Mouse (Mus musculus) adrenal gland, postnatal 36 days (tissue): Measurements from ENCODE around the gene Cfap73. TPM values are rescaled to one million over a fixed set of nuclear protein-coding genes. Genes with fewer than 3 reads are reported as not detected.

Source experiments
- DNase-seq, 2 experiments: peaks; one replicate each; pipeline ENCODE4 v3.0.0; 2021; ENCODE audit warnings: mixed read lengths in 1 of 2
- total RNA-seq, 2 experiments: library from RNA; stranded (reverse); gene quantifications; 2 replicates each; pipeline ENCODE4 v1.2.3; 2021

Cfap73 gene
- total RNA-seq, 2 experiments from 2014 or later: 2.0 TPM; not detected in 1

- DNase-seq: peak in 1 of 2 experiments; percentile 53
These were observed 47.1 kb downstream of the Cfap73 start for GRCm38 (mm10) chr5:120586741-120587615.

GRCm38 (mm10) chr5:120584968-120585367 is 49.1 kb downstream of the Cfap73 start:
- no peak for DNase-seq

DNA sequence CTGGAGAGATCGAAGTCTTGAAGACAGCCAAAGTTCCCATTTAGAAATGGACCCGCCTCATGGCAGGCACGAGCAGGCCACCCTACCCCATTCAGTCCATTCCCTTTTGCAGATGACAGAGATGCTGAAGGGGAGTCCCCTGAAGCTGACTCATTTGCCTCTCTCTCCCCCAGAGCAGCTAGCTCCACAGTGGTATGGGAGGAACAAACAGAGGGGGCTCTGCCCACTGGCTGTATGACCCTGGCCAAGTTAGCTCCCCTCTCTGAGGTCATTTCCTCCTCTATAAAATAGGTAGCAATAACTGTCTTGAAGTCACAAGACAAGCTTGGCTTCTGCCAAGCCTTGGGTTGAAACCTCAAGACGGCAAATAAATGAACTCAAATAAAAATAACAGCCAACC is 50.5 kb downstream of the Cfap73 start:
- DNase-seq: no peak

DNA sequence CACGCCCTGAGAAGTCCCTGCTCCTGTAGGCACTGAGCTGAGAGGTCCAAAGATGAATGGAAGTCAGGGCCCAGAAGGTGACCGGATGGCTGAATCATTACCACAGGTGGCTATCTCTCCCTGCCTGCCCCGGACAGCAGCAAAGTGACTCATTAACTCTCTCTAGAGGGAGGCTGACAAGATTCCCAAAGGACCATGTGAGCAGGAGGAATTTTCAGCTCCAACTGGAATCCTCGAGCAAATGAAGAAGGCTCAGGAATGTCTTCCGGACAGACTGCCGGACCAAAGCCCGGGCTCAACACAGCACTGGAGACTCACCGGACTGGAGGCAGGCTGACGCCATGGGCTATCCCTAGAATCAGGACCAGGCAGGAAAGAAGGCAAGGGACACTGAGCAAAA is 52.0 kb downstream of the Cfap73 start:
- DNase-seq: no peak

DNA sequence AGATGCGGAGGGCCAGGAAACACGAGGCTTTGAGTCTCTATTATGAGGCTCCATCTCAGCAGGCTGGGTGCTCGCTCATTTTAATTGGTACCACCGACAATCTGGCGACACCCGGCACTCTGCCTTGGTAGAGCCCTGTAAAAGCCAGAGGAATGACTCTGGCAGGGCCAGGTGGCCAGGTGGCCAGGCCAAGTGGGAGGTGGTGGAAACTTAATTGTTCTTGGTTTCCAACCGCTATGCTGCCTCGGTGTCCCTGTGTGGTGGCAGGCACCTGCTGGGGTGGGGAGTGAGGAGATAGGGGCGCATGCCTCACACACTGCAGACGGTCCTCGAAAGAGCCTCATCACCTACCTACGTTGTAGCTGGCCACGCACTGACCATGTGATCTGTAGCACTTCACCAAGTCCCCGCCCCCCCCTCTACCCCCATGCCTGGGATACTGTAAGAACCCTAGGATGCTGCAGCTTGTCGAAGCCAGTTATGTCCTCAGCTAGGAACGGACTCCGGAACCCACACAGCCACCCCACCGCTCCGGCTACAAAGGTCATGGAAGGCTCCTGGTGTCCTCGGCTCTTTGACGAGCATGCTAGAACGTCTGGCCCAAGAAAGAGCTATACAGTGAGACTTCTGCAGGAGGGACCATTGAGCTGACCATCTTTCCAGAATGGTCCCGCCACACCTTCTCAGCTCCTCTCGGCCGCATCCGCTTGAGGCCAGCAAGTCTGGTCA is 54.0 kb downstream of the Cfap73 start:
- DNase-seq: no peak

- peak in 1 of 2 experiments; percentile 64 for DNase-seq
These were observed 54.7 kb downstream of the Cfap73 start for GRCm38 (mm10) chr5:120579211-120579897.

- peak; percentile 51 to 77 for DNase-seq
These were observed 55.4 kb downstream of the Cfap73 start for GRCm38 (mm10) chr5:120578504-120579081.

Other genes starting within 250 kb of the Cfap73 start
- gene Lhx5, start 202.5 kb downstream of the Cfap73 start, total RNA-seq: not detected
- gene Sdsl, start 161.4 kb downstream of the Cfap73 start, total RNA-seq: 10 to 100 TPM; 82.6 to 82.9 TPM
- 1 to 10 TPM in 1 of 2 experiments, not detected in 1; 1.3 TPM for gene Sds, start 157.7 kb downstream of the Cfap73 start, total RNA-seq
- gene Plbd2, start 130.6 kb downstream of the Cfap73 start, total RNA-seq: 10 to 100 TPM; 86.9 to 87.9 TPM
- gene Slc8b1, start 123.1 kb downstream of the Cfap73 start, total RNA-seq: 10 to 100 TPM; 29.0 to 45.6 TPM
- gene Tpcn1, start 45.6 kb downstream of the Cfap73 start, total RNA-seq: 10 to 100 TPM; 34.1 to 36.9 TPM
- under 1 TPM; 0.36 to 0.40 TPM for gene Iqcd, start 45.2 kb downstream of the Cfap73 start, total RNA-seq
- gene Rita1, start 21.6 kb downstream of the Cfap73 start, total RNA-seq: 10 to 100 TPM; 15.6 to 15.9 TPM
- 10 to 100 TPM; 50.4 to 51.1 TPM for gene Ddx54, start 21.5 kb downstream of the Cfap73 start, total RNA-seq
- gene Rasal1, start 14.6 kb upstream of the Cfap73 start, total RNA-seq: 10 to 100 TPM; 10.9 to 14.0 TPM
- gene Dtx1, start 77.7 kb upstream of the Cfap73 start, total RNA-seq: 10 to 100 TPM in 1 of 2 experiments, 1 to 10 TPM in 1; 7.6 to 12.0 TPM
- 1 to 10 TPM in 1 of 2 experiments, under 1 TPM in 1; 0.49 to 1.8 TPM for gene Oas2, start 115.6 kb upstream of the Cfap73 start, total RNA-seq
- under 1 TPM; 0.36 to 0.60 TPM for gene Oas3, start 143.4 kb upstream of the Cfap73 start, total RNA-seq
- gene Oas1e, start 161.3 kb upstream of the Cfap73 start, total RNA-seq: not detected
- 1 to 10 TPM in 1 of 2 experiments, under 1 TPM in 1; 0.40 to 1.7 TPM for gene Oas1c, start 178.3 kb upstream of the Cfap73 start, total RNA-seq
- not detected for gene Oas1f, start 213.1 kb upstream of the Cfap73 start, total RNA-seq
- not detected for gene Oas1h, start 227.2 kb upstream of the Cfap73 start, total RNA-seq